In the genomic region with DNA sequence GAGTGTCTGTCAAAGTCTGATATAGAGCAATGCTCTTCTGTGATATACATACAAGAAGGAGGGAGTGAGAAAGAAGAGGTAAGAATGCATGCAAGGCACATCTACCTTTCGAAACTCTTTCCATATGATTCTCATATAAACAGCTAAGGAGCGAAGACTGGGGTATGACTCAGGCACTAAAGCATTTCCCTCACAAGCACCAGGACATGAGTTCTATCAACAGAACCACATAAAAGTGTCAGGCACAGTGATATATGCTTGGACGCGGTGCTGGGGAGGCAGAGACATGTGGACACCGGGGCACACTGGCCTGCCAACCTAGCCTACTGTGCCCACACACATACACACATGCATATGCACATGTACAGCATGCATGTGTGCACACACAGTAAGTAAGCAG, we compare ENCODE assay signal across 26 mouse cellular contexts.
"Had no signal": no experiment of that assay in that cellular context is flagged by ENCODE, and none has a peak within 500 bp of the region (broad histone marks: within the 10 kb centered on the region; RNA-seq: fewer than 3 reads in every experiment).

No protein-coding gene starts in this region.

- H3K4me1 ChIP-seq: heart, embryonic 13.5 days; heart, embryonic 15.5 days; liver, embryonic 13.5 days had no signal

- H3K4me3 ChIP-seq: heart, embryonic 13.5 days; heart, embryonic 15.5 days; hindbrain, embryonic 13.5 days; hindbrain, embryonic 15.5 days; kidney, embryonic 15.5 days; limb, embryonic 12.5 days; liver, embryonic 13.5 days had no signal

- H3K9ac ChIP-seq: heart, embryonic 13.5 days; heart, embryonic 15.5 days; hindbrain, embryonic 13.5 days; hindbrain, embryonic 15.5 days; kidney, embryonic 15.5 days; limb, embryonic 12.5 days; liver, embryonic 13.5 days had no signal

- H3K27ac ChIP-seq: heart, embryonic 13.5 days; heart, embryonic 15.5 days; hindbrain, embryonic 13.5 days; hindbrain, embryonic 15.5 days; hindbrain, postnatal 0 days; kidney, embryonic 15.5 days; kidney, postnatal 0 days; limb, embryonic 12.5 days; liver, embryonic 13.5 days had no signal

- H3K27me3 ChIP-seq: heart, embryonic 13.5 days; heart, embryonic 15.5 days; hindbrain, embryonic 13.5 days; hindbrain, embryonic 15.5 days; kidney, embryonic 15.5 days; liver, embryonic 13.5 days had no signal

- DNase-seq: gastrocnemius, postnatal 14 days; gastrocnemius, postnatal 36 days; heart, adult 18-20 months; heart, postnatal 14 days; heart, postnatal 36 days; kidney, adult 11 months; kidney, adult 2 months; kidney, adult 9 months; kidney, postnatal 14 days; kidney, postnatal 36 days; layer of hippocampus, adult 9-11 months; layer of hippocampus, postnatal 36 days; left cerebral cortex, postnatal 4 days; liver; liver, embryonic 13.5 days had no signal

- H3K4me2 ChIP-seq: heart, embryonic 11.5 days; heart, embryonic 13.5 days; heart, embryonic 15.5 days; hindbrain, embryonic 13.5 days; hindbrain, embryonic 15.5 days; kidney, embryonic 15.5 days; limb, embryonic 12.5 days; liver, embryonic 11.5 days; liver, embryonic 13.5 days had no signal

- H3K9me3 ChIP-seq: heart, embryonic 13.5 days; heart, embryonic 15.5 days; hindbrain, embryonic 13.5 days; hindbrain, embryonic 15.5 days; kidney, embryonic 15.5 days; limb, embryonic 12.5 days; liver, embryonic 13.5 days had no signal

- ATAC-seq: hindbrain, postnatal 0 days; intestine, embryonic 16.5 days had no signal

- H3K36me3 ChIP-seq: heart, embryonic 13.5 days; heart, embryonic 15.5 days; hindbrain, embryonic 13.5 days; hindbrain, embryonic 15.5 days; kidney, embryonic 15.5 days; limb, embryonic 12.5 days; liver, embryonic 13.5 days had no signal
